Mouse (Mus musculus) adrenal gland, adult (tissue): Measurements from ENCODE around the gene Ntf3.

Experiments
- DNase-seq, 2 experiments: peaks; one replicate each; pipeline ENCODE4 v3.0.0; 2022 to 2023; ENCODE audit warnings: low spot score in 1 of 2; ENCODE audit not compliant: inconsistent age in 2 of 2

The Ntf3 gene

DNA sequence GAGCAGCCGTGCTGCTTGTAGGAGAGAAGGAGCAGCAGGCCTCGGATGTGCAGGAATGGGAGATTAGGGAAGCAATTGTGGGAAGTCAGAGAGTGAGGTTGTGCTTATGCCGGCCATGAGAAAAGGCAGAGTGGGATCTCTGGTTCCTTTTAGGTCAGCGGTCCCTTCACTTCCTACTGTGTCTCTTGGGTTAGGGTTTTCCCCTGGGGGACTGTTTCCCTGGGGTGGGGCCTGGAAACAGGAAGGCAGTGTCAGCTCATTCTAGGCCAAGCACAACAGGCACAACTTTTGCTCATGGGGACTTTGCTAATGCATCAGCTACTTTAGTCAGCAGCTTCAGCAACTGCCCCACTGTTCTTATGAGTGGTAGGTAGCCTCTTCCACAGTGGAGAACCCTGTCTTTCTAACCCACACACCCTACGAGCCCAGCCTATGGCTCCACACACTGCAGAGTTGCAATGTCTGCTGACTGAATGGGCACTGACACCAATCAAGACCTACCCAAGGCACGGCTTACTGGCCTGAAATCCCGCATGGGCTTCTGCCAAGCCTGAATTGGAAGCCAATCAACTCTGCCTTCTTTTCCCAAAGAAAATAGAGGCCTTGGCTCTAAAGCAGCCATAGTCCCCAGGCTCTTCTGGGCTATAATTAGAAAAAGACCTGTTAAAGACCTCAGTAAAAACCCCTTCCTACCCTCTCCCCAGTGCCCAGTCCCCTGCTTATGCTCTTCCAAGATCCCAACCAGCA, 60.5 kb downstream of the Ntf3 start:
- peak in 1 of 2 experiments; percentile 67 for DNase-seq

- peak; percentile 12 to 80 for DNase-seq
Measured at GRCm38 (mm10) chr6:126105083-126105740, 61.5 kb downstream of the Ntf3 start.

- no peak for DNase-seq
Measured at GRCm38 (mm10) chr6:126102571-126102970, 64.1 kb downstream of the Ntf3 start.

GRCm38 (mm10) chr6:126102007-126102406, 64.7 kb downstream of the Ntf3 start:
- DNase-seq: no peak

- DNase-seq: no peak
Measured at GRCm38 (mm10) chr6:126100579-126100978, 66.1 kb downstream of the Ntf3 start.

- no peak for DNase-seq
Measured at GRCm38 (mm10) chr6:126097471-126097870, 69.2 kb downstream of the Ntf3 start.

DNA sequence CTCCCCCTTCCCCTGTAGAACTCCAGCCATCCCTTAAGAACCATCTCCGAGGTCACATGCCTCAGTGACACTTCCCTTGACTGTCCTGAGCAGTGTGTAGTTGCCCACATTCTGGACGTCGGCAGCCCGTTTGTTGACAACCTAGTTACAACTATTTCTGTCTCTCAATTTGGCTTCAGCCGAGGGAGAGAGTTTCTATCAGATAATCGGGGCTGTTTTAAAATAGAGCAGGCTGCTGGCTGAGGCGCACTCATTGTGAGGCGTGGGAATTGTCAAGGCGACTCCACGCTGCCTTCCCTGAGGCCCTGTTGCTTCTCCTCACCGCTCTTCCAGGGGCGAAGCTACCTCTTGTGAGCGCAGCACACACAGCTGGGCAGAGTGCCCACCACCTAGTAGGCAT, 70.6 kb downstream of the Ntf3 start:
- DNase-seq: no peak

DNA sequence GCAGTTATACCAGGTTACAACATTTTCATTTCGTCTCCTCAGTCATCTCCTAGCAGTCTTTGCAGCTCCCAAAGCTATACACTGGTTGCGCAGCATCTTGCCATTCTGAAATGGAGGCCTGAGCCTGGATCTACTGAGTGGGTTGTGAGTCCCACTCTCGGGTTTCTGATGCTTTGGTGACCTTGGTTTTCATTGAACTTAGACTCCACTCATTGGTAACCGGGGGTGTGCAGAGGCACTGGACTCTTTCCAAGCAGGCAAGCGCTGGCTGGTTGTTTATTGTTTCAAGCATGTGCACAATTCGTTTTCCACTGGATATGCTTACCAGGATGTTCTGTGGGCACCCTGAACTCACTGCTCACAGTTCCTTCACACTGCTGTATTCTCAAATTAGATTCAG, 71.7 kb downstream of the Ntf3 start:
- no peak for DNase-seq

DNA sequence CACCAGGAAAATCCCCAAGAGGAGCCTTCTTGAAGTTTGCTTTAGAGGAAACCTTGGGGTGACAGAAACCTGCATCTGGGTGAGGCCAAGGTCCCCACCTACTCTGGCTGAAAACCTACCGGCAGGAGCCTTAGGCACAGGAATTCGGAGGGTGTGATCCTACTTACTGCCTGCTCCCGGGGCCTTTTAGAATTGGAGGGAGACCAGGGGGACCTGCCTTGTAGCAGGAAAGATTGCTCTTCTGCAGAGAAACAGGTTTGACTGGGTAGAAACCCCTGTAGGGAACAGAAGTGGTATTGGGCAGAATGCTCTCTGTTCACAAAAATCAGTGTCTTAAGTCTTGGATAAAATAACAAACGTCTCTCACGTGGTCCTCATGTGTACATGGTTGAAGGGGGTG, 74.7 kb downstream of the Ntf3 start:
- no peak for DNase-seq

- DNase-seq: no peak
Measured at GRCm38 (mm10) chr6:126090063-126090462, 76.6 kb downstream of the Ntf3 start.

DNA sequence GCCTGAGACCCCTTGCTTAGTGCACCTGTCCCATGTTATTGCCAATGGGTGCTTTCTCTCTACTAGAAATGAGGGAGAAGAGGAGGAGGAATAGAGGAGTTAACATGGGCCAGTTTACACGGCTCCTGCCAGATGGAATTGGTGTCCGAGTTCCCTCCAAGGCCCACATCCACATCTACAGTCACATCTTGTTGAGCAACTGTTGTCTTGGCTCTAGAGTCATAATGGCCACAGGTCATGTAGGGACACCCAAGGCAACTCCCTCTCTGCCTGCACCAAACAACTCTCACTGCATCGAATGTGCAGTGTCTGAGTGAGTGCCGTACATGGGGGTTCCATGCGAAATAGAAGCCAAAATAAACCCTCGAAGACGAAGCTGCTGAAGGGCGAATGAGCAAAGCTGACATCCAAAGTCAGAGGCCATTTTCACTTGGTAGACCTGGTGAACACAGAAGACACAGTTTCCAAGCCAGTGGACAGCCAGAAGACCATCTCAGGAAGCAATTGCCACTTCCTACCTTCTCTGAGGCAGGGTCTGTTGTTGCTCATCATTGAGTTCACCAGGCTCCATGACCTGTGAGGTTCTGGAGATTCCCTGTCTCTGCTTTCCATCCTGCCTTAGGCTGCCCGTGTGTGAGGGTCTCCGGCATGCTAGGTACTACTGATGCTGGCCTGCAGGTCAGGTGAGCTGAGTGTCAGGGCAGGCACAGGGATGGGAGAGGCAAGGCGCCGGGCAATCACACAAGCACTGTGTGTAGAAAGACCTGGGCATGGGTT, 78.0 kb downstream of the Ntf3 start:
- no peak for DNase-seq

- no peak for DNase-seq
Measured at GRCm38 (mm10) chr6:126086321-126086950, 80.3 kb downstream of the Ntf3 start.

DNA sequence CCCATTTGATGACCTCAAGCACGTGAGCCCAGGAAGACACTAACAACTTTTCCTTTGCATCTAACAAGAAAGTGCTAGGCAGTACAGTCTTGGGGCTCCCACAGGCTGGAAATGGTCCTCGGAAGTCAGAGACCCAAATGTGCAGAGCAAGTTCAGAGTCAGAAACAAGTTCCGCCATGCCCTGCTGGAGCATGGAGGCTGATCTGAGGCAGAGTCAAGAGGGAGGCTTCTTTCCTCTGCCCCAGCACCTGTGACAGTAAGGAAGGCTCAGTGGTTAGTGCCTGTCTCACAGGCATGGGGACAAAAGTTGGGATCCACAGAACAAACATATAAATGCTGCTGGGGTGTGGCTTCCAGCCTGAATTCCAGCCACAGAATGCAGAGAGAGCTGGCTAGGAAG, 86.2 kb downstream of the Ntf3 start:
- DNase-seq: no peak

GRCm38 (mm10) chr6:126057706-126058105, 109.0 kb downstream of the Ntf3 start:
- no peak for DNase-seq

GRCm38 (mm10) chr6:126053136-126053535, 113.6 kb downstream of the Ntf3 start:
- DNase-seq: no peak
